Mouse (Mus musculus) lung, embryonic 14.5 days (tissue): ENCODE measurements at regions not wholly inside any gene's neighbourhood (a gene's known extent, or its start where the extent isn't known, plus 50 kb on each side); places are given as distances from the start of the nearest gene placed in this dataset.

Experiments
- ATAC-seq: fragments of 200-750 bp; cut with Nextera tagmentation; 2 replicates; pipeline ENCODE4 v1.8.0; 2017; ENCODE audit warnings: mild to moderate bottlenecking, moderate TSS enrichment, moderate library complexity; ENCODE audit not compliant: insufficient read depth
- DNase-seq: peaks from one replicate; pipeline ENCODE4 v3.0.0-alpha.2; 2015
- H3K27ac ChIP-seq: fragments of 300-500 bp; sonication (generic); 2 replicates; pipeline ENCODE4 v1.5.1; 2014; ENCODE audit warnings: low read depth, mild to moderate bottlenecking, moderate library complexity
- H3K27me3 ChIP-seq: fragments of 300-500 bp; sonication (generic); 2 replicates; pipeline ENCODE4 v1.6.1; 2014; ENCODE audit warnings: low read length, control low read depth; ENCODE audit not compliant: insufficient read depth
- H3K36me3 ChIP-seq: fragments of 300-500 bp; sonication (generic); 2 replicates; pipeline ENCODE4 v1.6.1; 2014; ENCODE audit warnings: control low read depth; ENCODE audit not compliant: insufficient read depth
- H3K4me1 ChIP-seq: fragments of 300-500 bp; sonication (generic); 2 replicates; pipeline ENCODE4 v1.6.1; 2014; ENCODE audit warnings: antibody characterized with exemption, control low read depth; ENCODE audit not compliant: insufficient read depth
- H3K4me2 ChIP-seq: fragments of 300-500 bp; sonication (generic); 2 replicates; pipeline ENCODE4 v1.6.1; 2014; ENCODE audit warnings: mild to moderate bottlenecking
- H3K4me3 ChIP-seq: fragments of 300-500 bp; sonication (generic); 2 replicates; pipeline ENCODE4 v1.5.1; 2014; ENCODE audit warnings: low read depth, low read length
- H3K9ac ChIP-seq: fragments of 300-500 bp; sonication (generic); 2 replicates; pipeline ENCODE4 v1.6.1; 2014
- H3K9me3 ChIP-seq: fragments of 300-500 bp; sonication (generic); 2 replicates; pipeline ENCODE4 v1.6.1; 2016; ENCODE audit warnings: low read depth, low read length, control low read depth
- CTCF ChIP-seq: IDR thresholded peaks from 2 replicates; pipeline ENCODE4 v1.5.1; 2016; ENCODE audit warnings: antibody characterized with exemption, low read depth
- WGBS: fragments of 180-500 bp; shearing (Covaris S2); extraction: QIAGEN DNeasy Blood & Tissue Kit; methylation state at CpG from one replicate; pipeline ENCODE4 v1.1.7; 2014; 5-methylcytosine and 5-hydroxymethylcytosine counted together

DNA sequence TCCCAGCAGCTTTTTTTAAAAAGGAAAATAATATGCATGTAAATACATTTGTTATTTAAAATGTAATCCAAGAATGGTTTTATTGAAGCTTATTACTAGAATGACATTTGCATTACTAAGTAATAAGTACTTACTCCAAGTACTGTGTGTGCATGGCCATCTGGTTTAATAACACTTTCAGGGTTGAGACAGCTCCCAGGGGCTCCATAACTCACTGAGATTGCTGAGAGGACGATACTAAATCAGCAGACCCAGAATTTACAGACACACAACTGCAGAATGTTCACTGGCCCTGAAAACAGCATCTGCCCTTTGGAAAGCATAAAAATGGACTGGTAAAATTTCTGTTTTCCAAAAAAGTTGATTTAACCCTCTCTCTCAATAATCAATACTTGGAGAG, 696.4 kb downstream of the Mat2b start:
- H3K36me3 ChIP-seq, result no peaks in the 10 kb centered on the region
- H3K27me3 ChIP-seq, result no peaks in the 10 kb centered on the region
- no peaks in the 10 kb centered on the region for H3K9me3 ChIP-seq
- no peak overlapping the region for H3K9ac ChIP-seq
- no peak for DNase-seq
- no peak overlapping the region for H3K4me2 ChIP-seq
- no peak overlapping the region for H3K4me3 ChIP-seq
- H3K27ac ChIP-seq, result no peak overlapping the region
- 30% methylated on average over 1 of the region's 1 CpGs for WGBS
- TF ChIP-seq CTCF, result no peak
- no peak for ATAC-seq
- no peaks in the 10 kb centered on the region for H3K4me1 ChIP-seq

- Histone ChIP-seq H3K36me3 (no peaks in the 10 kb centered on the region), H3K9ac (no peak overlapping the region), H3K9me3 (no peaks in the 10 kb centered on the region), H3K27ac (no peak overlapping the region), H3K4me2 (no peak overlapping the region), H3K4me1 (no peaks in the 10 kb centered on the region), H3K4me3 (no peak overlapping the region), H3K27me3 (no peaks in the 10 kb centered on the region)
- TF ChIP-seq CTCF, result no peak
- no peak for ATAC-seq
- WGBS, result 69% methylated on average over 4 of the region's 4 CpGs
- DNase-seq, result no peak
These were observed 722.4 kb downstream of the Mat2b start for GRCm38 (mm10) chr11:39972585-39972984.

- Histone ChIP-seq H3K36me3 (no peaks in the 10 kb centered on the region), H3K4me1 (no peaks in the 10 kb centered on the region), H3K27me3 (no peaks in the 10 kb centered on the region), H3K27ac (no peak overlapping the region), H3K9ac (no peak overlapping the region), H3K9me3 (no peaks in the 10 kb centered on the region), H3K4me2 (no peak overlapping the region), H3K4me3 (no peak overlapping the region)
- TF ChIP-seq CTCF, result no peak
- DNase-seq, result no peak
- ATAC-seq, result no peak
These were observed 731.3 kb downstream of the Mat2b start for GRCm38 (mm10) chr11:39963705-39964104.

- H3K27me3 ChIP-seq, result no peaks in the 10 kb centered on the region
- H3K4me3 ChIP-seq, result no peak overlapping the region
- no peak overlapping the region for H3K9ac ChIP-seq
- ATAC-seq (no peak), DNase-seq (no peak)
- no peak for TF ChIP-seq CTCF
- no peaks in the 10 kb centered on the region for H3K4me1 ChIP-seq
- H3K27ac ChIP-seq, result no peak overlapping the region
- H3K4me2 ChIP-seq, result no peak overlapping the region
- no peaks in the 10 kb centered on the region for H3K9me3 ChIP-seq
- no peaks in the 10 kb centered on the region for H3K36me3 ChIP-seq
These were observed 740.6 kb downstream of the Mat2b start for GRCm38 (mm10) chr11:39954426-39954825.

DNA sequence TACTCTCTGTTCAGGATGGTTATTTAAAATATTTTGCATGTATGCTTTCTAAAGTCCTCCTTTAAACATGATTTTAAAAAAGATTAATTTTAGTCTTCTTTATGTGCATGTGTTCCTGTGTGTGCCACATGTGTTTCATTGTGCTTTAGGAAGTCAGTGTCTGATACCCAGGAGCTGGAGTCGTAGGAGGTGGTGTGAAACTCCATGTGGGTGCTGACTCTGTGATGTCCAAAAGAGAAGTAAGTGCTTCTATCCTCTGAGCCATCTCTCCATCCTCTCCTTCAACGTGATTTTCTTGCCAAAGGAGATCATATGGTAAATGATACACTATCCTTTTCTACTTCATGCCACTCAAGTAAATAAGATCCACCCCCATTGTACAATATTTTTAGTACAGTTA, 750.8 kb downstream of the Mat2b start:
- 58% methylated on average over 2 of the region's 2 CpGs for WGBS
- no peak overlapping the region for H3K4me3 ChIP-seq
- DNase-seq (no peak), ATAC-seq (no peak)
- no peak overlapping the region for H3K9ac ChIP-seq
- H3K9me3 ChIP-seq, result no peaks in the 10 kb centered on the region
- no peak overlapping the region for H3K4me2 ChIP-seq
- no peaks in the 10 kb centered on the region for H3K36me3 ChIP-seq
- TF ChIP-seq CTCF, result no peak
- H3K27me3 ChIP-seq, result no peaks in the 10 kb centered on the region
- H3K4me1 ChIP-seq, result no peaks in the 10 kb centered on the region
- H3K27ac ChIP-seq, result no peak overlapping the region

DNA sequence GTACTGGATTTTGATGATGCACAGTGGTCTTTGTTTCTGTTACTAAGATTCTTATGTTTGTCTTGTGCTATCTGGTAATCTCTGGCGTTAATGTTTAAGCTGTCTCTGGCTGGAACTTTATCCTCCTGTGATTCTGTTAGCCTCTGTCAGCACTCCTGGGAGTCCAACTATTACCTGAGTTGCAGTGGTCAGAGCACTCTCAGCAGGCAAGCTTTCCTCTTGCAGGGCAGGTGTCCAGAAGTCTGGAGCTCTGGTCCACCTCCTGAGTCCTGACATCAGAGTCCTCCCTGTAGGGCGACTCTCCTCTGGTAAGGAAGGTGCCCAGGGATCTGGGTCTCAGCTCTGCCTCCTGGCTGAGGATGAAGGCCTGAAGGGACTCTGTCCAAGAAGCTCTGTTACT, 760.8 kb downstream of the Mat2b start:
- ATAC-seq (no peak), DNase-seq (no peak)
- Histone ChIP-seq H3K27ac (no peak overlapping the region), H3K9me3 (no peaks in the 10 kb centered on the region), H3K4me3 (no peak overlapping the region), H3K36me3 (no peaks in the 10 kb centered on the region), H3K27me3 (no peaks in the 10 kb centered on the region), H3K4me2 (no peak overlapping the region), H3K9ac (no peak overlapping the region), H3K4me1 (no peaks in the 10 kb centered on the region)
- WGBS, result 68% methylated on average over 2 of the region's 2 CpGs
- no peak for TF ChIP-seq CTCF

DNA sequence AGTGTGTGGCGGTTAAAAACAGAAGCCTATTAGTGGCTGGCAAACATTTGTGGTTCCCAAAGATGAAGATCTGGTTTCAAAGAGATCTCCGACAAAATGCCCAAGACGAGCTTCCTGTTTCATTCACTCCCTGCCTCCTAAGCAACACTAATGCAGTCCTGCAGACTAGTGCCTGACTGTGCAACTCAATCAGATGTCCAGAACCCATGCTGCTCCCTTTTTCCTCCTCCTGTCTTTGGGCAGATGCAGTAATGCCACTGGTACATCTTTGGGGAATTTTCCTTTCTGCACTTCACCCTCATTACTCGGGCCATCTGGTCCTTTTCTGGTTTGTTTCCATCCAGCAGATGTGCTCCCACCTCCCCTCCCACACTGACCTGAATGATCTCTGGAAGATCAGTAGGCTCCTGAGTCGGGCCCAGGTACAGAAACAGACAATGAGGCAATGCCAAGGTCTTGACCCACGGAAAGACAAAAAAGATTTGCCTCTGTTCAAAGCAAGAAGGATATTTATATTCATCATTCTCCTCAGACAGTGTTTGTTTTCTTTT, 771.0 kb downstream of the Mat2b start:
- H3K9ac ChIP-seq, result no peak overlapping the region
- no peaks in the 10 kb centered on the region for H3K36me3 ChIP-seq
- no peak for DNase-seq
- no peaks in the 10 kb centered on the region for H3K27me3 ChIP-seq
- no peak overlapping the region for H3K4me2 ChIP-seq
- H3K4me3 ChIP-seq, result no peak overlapping the region
- no peak for ATAC-seq
- no peak overlapping the region for H3K27ac ChIP-seq
- H3K9me3 ChIP-seq, result no peaks in the 10 kb centered on the region
- H3K4me1 ChIP-seq, result no peaks in the 10 kb centered on the region
- 20% methylated on average over 6 of the region's 6 CpGs for WGBS
- no peak for TF ChIP-seq CTCF
